Mouse (Mus musculus): ENCODE measurements around the gene Vmn1r88. TPM values are rescaled to one million over a fixed set of nuclear protein-coding genes. Genes with fewer than 3 reads are reported as not detected.

Vmn1r88 gene
- not detected in 2 replicates for polyA plus RNA-seq (2012; rRNA removed)

DNA sequence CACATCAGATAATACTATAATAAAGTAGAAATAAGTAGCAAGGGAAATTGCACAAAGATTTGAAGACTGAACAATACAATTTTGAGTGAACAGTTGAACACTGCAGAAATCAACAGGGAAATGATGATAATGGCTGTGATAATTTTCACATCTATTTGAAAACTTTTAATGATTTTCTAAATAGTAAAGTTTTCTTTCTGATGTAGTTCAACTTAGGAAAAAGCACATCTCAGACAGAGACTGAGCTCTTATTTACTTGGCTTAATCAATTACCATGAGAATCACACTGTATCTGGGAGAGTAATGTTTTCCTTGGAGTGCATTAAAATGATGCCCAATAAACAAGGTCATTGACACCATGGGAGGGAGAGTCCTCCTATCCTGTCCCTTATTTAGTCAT is at the start of gene Vmn1r88:
TSS of gene Vmn1r88 (plus strand) at position 301 of the 400 bp plus-strand sequence.

DNA sequence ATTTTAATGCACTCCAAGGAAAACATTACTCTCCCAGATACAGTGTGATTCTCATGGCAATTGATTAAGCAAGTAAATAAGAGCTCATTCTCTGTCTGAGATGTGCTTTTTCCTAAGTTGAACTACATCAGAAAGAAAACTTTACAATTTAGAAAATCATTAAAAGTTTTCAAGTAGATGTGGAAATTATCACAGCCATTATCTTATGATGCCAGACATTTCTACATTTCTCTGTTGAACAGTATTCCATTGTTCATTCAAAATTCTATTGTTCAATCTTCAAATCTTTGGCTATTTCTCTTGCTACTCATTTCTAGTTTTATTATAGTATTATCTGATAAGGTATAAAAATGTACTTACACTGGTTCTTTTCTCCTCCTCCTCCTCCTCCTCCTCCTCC is 39.6 kb upstream of the Vmn1r88 start, which contains the start of gene Vmn1r86:
TSS of gene Vmn1r86 (minus strand) at position 101 of the 400 bp plus-strand sequence.

DNA sequence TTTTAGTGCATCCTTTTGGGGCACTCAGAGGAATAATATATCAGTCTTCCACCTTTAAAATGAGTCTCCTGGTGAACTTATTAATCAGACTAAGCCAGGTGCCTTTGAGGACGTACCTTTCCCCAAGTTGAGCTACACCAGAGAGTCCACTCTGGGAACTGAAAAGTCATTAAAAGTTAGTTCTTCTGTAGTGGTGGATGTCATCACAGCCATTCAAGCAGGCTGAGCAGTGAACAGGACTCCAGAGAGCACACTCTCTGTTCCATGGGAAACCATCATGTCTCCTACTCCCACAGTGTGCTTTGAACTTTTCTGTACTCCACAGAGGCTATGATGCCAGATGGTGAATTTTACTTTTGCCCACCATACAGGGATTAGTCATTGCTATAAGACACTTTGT is 19.3 kb upstream of the Vmn1r88 start, which contains the start of gene Vmn1r87:
TSS of gene Vmn1r87 (minus strand) at position 101 of the 400 bp plus-strand sequence.

DNA sequence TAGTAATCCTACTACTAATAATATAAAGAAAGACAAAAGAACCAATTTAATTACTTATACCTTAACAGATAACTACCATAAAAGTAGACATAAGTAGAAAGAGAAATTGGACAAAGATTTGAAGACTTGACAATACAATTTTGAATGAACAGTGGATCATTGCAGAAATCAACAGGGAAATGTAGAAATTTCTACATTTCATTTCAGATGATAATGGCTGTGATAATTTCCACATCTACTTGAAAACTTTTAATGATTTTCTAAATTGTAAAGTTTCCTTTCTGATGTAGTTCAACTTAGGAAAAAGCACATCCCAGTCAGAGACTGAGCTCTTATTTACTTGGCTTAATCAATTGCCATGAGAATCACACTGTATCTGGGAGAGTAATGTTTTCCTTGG is 53.4 kb downstream of the Vmn1r88 start, which contains the start of gene Vmn1r89:
TSS of gene Vmn1r89 (plus strand) at position 301 of the 400 bp plus-strand sequence.

Other genes starting within 250 kb of the Vmn1r88 start
- 1,527 and 1,533 TPM in 2 replicates for gene Rps5, start 237.3 kb upstream of the Vmn1r88 start, polyA plus RNA-seq (2012; rRNA removed)
- 0.13 and 0.22 TPM in 2 replicates for gene Rnf225, start 232.2 kb upstream of the Vmn1r88 start, polyA plus RNA-seq (2012; rRNA removed)
- 1.7 and 1.8 TPM in 2 replicates for gene Zfp324, start 193.7 kb upstream of the Vmn1r88 start, polyA plus RNA-seq (2012; rRNA removed)
- 1.9 and 2.1 TPM in 2 replicates for gene Zfp446, start 181.7 kb upstream of the Vmn1r88 start, polyA plus RNA-seq (2012; rRNA removed)
- gene Slc27a5, start 161.4 kb upstream of the Vmn1r88 start, polyA plus RNA-seq (2012; rRNA removed): 37.4 and 60.2 TPM in 2 replicates
- 85.9 and 90.4 TPM in 2 replicates for gene Trim28, start 160.5 kb upstream of the Vmn1r88 start, polyA plus RNA-seq (2012; rRNA removed)
- gene Zbtb45, start 149.5 kb upstream of the Vmn1r88 start, polyA plus RNA-seq (2012; rRNA removed): 5.4 and 5.7 TPM in 2 replicates
- 99.3 and 101 TPM in 2 replicates for gene Chmp2a, start 124.8 kb upstream of the Vmn1r88 start, polyA plus RNA-seq (2012; rRNA removed)
- 86.0 and 91.7 TPM in 2 replicates for gene Ube2m, start 121.3 kb upstream of the Vmn1r88 start, polyA plus RNA-seq (2012; rRNA removed)
- 0.53 and 0.59 TPM in 2 replicates for gene Mzf1, start 104.8 kb upstream of the Vmn1r88 start, polyA plus RNA-seq (2012; rRNA removed)
- gene Vmn1r85, start 64.4 kb upstream of the Vmn1r88 start, polyA plus RNA-seq (2012; rRNA removed): not detected in 2 replicates
- not detected in 2 replicates for gene Vmn1r86, start 39.7 kb upstream of the Vmn1r88 start, polyA plus RNA-seq (2012; rRNA removed)
- not detected in 2 replicates for gene Vmn1r87, start 19.4 kb upstream of the Vmn1r88 start, polyA plus RNA-seq (2012; rRNA removed)
- not detected in 2 replicates for gene Vmn1r89, start 53.5 kb downstream of the Vmn1r88 start, polyA plus RNA-seq (2012; rRNA removed)
- gene Lig1, start 117.7 kb downstream of the Vmn1r88 start, polyA plus RNA-seq (2012; rRNA removed): 25.7 and 27.6 TPM in 2 replicates
- gene Zswim9, start 119.2 kb downstream of the Vmn1r88 start, polyA plus RNA-seq (2012; rRNA removed): 1.6 and 1.8 TPM in 2 replicates
- 1.3 TPM in 2 replicates for gene Pla2g4c, start 165.1 kb downstream of the Vmn1r88 start, polyA plus RNA-seq (2012; rRNA removed)
- 0.02 TPM in 1 of 2 replicates, not detected in the other for gene Cabp5, start 238.6 kb downstream of the Vmn1r88 start, polyA plus RNA-seq (2012; rRNA removed)

Data from liver, embryonic 18 days (tissue).